Mouse (Mus musculus): ENCODE results near the gene Gpc5.

Gene Gpc5

DNA sequence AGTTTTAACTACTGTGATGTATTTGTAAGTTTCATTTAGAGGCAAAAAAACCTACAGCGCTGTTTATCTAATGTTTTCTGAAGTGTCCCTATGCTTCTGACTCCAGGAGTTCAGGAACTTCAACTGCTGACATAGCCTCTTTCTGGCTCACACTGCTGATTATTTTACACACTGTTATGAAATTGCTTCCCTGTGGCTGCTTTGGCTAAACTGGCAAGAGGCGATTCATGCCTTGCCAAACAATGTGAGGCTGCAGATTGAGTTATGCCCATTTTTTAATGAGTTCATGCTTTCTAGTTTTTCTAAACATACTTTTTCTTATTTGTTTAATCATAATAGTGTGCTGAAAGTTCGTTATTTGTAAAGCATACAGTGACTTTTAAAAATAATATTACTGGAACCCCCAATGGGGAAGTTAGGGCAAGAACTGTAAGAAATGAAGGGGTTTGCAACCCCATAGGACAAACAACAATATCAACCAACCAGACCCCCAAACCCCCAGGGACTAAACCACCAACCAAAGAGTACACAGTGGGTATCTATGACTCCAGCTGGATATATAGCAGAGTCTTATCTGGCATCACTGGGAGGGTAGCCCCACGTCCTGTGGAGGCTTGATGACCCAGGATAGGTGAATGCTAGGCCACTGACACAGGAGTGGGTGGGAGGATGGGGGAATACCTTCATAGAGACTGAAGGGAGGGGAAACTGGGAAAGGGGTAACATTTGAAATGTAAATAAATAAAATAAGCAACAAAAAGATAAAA, 454.7 kb downstream of the Gpc5 start:
- no peak for DNase-seq (ENCODE audit: low spot score)

DNA sequence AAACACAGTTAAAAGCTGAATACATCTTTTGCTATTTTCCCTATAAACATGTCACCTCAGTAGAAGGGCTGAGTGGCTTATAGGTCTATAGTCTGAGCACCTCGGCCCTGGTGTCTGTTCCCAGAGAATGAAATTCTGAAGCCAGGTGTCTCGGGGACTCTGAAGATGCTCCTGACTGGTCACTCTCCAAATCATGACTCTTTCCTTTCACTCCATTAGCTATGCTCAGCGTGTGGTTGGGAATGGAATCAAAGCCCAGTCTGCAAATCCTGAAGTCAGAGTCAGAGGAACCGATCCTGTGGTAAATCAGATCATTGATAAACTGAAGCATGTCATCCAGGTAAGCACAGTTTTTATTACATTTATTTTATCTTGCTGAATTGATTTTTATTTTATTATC, 460.0 kb downstream of the Gpc5 start:
- no peak for DNase-seq (ENCODE audit: low spot score)

DNA sequence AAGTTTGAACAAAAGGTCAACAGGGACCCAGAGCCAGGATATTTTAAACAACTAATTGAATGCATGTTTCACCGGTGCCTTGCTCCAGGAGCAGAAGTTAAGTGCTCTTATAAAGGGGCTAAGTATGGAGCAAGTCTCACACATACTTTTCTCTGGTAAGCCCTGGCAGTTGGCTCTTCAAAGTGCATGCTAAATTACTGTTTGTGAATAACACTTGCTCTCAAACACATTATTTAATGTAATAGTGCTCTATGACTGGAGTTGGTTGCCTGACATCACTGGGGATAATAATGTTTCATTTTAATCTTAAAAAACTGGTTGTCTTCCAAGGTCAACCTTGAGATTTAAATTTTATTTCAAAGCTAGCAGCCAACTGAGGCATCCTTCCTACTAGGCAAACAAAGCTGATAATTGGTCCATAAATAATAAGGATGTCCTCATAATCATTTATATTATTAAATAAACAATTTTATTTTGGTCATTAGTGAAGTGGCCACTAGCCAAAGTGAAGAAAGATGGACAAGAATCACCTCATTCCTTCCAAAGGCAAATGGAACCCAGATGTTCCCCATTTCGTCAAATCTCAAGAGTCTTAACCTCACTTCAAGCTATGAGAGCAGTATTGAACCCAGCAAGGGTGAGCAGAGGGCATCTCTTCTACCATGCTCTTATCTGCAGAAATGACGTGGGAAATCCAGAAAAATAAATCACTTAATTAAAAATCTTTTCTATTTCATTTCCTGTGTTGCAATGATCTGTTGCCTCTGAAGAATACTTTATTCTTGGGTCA, 488.6 kb downstream of the Gpc5 start:
- no peak for DNase-seq (ENCODE audit: low spot score)

- DNase-seq (ENCODE audit: low spot score): no peak
Measured at GRCm38 (mm10) chr14:115581256-115581633, 489.2 kb downstream of the Gpc5 start.

DNA sequence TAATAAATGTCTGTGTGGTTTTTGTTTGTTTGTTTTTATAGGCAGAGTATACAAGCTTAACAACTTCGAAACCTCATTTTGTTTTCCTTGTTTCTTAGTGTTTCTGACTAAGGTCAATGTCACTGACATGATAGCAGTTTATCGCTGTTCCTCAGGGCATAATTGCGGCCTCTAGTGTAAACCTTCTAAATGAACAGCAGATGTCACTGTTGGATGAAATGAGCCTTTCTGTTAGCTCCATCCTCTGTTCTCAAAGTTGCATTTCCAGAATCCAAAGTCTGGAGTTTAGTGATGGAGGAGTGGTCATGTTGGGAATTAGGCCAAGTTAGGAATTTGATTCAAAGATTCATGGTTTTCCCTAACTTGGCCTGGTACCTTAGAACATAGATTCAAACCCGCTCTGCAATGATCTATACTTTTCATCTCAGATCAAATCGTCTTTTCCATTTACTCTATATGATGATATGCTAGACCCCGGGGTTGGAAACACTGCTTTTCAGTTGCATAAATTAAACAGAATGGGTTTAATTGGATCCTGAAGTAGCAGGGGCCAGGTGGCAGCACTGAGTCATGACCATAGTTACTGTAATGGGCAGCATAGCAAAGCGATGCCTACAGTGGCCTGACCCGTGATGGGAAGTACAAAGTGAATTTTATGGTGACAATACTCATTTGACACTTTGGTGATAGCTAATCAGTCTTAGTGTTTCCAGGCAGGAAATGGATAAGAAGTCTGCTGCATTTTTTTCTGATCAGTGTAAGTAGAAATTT, 508.4 kb downstream of the Gpc5 start:
- no peak for DNase-seq (ENCODE audit: low spot score)

DNA sequence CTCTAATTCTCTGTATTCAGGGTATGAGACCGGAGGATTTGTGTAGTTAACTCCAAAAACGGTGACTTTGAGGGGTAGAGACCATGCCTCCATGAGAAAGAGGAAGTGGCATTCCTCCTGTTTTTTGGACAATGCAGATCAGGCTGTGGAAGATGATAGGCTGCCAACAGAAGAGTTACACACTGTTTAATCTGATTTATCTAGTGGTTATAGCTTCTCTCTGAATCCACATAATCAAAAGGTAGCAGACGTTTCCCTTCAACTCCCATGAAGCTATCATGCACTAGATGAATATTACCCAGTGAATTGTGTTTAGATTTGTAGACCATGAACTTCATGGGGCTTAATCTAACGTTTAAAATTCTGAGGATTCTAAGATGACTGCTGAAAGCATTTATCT, 522.1 kb downstream of the Gpc5 start:
- no peak for DNase-seq (ENCODE audit: low spot score)

GRCm38 (mm10) chr14:115616305-115616704, 524.3 kb downstream of the Gpc5 start:
- no peak for DNase-seq (ENCODE audit: low spot score)

GRCm38 (mm10) chr14:115616846-115617245, 524.8 kb downstream of the Gpc5 start:
- no peak for DNase-seq (ENCODE audit: low spot score)

GRCm38 (mm10) chr14:115620473-115620872, 528.5 kb downstream of the Gpc5 start:
- no peak for DNase-seq (ENCODE audit: low spot score)

- no peak for DNase-seq (ENCODE audit: low spot score)
Measured at GRCm38 (mm10) chr14:115631160-115631898, 539.3 kb downstream of the Gpc5 start.

GRCm38 (mm10) chr14:115633311-115633710, 541.3 kb downstream of the Gpc5 start:
- DNase-seq (ENCODE audit: low spot score): no peak

GRCm38 (mm10) chr14:115679875-115680274, 587.9 kb downstream of the Gpc5 start:
- DNase-seq (ENCODE audit: low spot score): no peak

DNA sequence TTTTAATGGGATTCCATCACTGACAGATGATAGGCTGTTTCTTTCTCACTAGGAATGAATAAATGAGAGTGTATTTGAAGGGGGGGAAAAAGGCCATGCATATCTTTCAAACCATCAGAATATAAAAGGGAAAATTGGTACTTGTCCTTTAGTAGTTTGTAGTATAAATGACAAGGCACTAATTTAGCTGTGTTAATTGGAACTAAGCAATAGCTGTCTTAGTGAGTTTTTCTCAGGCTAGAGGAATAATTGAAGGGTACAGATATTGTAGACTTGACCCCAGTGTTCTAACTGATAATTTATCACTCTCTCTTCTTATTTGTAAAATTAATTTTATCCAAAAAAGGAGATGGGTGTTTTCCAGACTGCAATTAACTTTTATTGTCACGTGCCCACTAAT, 654.0 kb downstream of the Gpc5 start:
- DNase-seq (ENCODE audit: low spot score): no peak

- DNase-seq (ENCODE audit: low spot score): no peak
Measured at GRCm38 (mm10) chr14:115760241-115760640, 668.2 kb downstream of the Gpc5 start.

- DNase-seq (ENCODE audit: low spot score): no peak
Measured at GRCm38 (mm10) chr14:115779382-115780177, 687.6 kb downstream of the Gpc5 start.

GRCm38 (mm10) chr14:115804751-115805150, 712.7 kb downstream of the Gpc5 start:
- DNase-seq (ENCODE audit: low spot score): no peak

DNA sequence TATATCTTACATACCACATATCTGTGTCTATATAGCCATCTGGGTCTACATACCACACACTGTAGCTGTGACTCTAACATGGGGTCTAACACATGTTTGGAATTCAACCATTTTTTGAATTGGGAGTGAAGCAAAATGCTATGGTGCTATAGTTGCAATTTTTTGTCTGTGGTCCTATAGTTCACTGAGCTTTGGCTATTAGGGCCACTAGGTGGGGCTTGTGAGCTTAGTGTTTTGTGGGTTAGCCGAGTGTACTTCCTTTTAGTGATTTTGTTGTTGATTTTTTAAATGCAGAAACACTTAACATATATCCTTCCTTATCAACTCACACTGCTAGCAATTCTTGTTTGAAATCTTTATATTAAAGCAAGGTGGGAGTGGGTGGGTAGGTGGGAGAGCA, 727.0 kb downstream of the Gpc5 start:
- no peak for DNase-seq (ENCODE audit: low spot score)

DNA sequence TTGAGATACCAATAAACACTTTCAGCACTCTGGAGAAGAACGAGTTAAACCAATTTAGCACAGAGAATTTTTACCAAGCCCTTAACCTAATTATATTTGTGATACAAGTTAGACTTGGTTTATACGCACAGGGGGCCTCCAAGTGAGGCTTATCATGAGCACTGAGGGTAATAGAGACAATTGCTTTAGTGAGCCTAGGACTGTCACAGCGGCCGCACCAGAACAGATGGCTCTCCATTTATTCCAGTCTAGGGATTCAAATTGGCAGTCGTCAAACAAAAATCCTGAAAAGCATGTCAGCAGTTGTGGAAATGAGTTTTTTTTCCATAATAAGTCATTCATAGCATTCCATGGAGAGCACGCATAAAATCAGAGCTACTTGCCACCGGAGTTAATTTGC, 729.6 kb downstream of the Gpc5 start:
- no peak for DNase-seq (ENCODE audit: low spot score)

DNA sequence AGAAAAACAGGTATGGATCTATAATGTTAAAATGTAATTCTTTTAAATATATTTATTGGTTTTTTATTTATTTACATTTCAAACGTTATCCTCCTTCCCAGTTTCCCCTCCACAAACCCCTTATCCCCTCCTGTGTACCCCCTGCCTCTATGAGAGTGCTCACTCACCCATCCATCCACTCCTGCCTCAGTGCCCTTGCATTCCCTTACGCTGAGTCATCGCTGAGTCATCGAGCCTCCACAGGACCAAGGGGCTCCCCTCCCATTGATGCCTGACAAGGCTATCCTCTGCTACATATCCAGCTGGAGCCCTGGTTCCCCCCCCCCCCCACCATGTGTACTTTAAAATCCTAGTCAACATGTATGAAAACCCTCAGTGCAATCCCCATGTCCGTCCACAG, 738.5 kb downstream of the Gpc5 start:
- no peak for DNase-seq (ENCODE audit: low spot score)

- peak; percentile 52 for DNase-seq (ENCODE audit: low spot score)
Measured at GRCm38 (mm10) chr14:115831219-115831755, 739.3 kb downstream of the Gpc5 start.

Measured in urinary bladder, postnatal 25 days (tissue).